25 mouse cellular contexts compared by ENCODE assay signal in genomic region chr1:21291394-21291793, GRCm38 (mm10). TPM values are rescaled to one million over a fixed set of nuclear protein-coding genes. Genes with fewer than 3 reads are reported as not detected.
DNase-seq lines count a peak whose midpoint lies in the region; ATAC-seq and TF ChIP-seq lines count a peak whose summit lies in the region.
"Had no signal": no experiment of that assay in that cellular context is flagged by ENCODE, and none has a peak within 500 bp of the region (broad histone marks: within the 10 kb centered on the region; RNA-seq: fewer than 3 reads in every experiment).

No protein-coding gene starts in this region.

- peak; percentile 62 for ATAC-seq in CD4-positive, CD25-positive, alpha-beta regulatory T cell, adult 4 months
- peak; percentile 63 for ATAC-seq in inflammation-experienced regulatory T-cells, adult 6 months
- ATAC-seq in lung, postnatal 0 days: no peak
- ATAC-seq: forebrain, embryonic 13.5 days; forebrain, embryonic 15.5 days; forebrain, postnatal 0 days had no signal

- no peak overlapping the region for H3K9ac ChIP-seq in lung, postnatal 0 days (replicated peaks; ENCODE audit: low read depth)
- H3K9ac ChIP-seq: embryonic facial prominence, embryonic 12.5 days; forebrain, embryonic 13.5 days; forebrain, embryonic 15.5 days; forebrain, postnatal 0 days had no signal

- DNase-seq in CD4-positive, CD25-positive, alpha-beta regulatory T cell, adult 2 months (ENCODE audit: low read depth, low spot score): peak; percentile 64
- DNase-seq in gastrocnemius, adult 18-20 months (ENCODE audit: low spot score): no peak
- DNase-seq in lung, postnatal 0 days (ENCODE audit: low spot score): no peak
- DNase-seq: adrenal gland, adult 8-10 months; adrenal gland, postnatal 14 days; adrenal gland, postnatal 36 days; cerebellum, adult 11-12 months; cerebellum, adult 2 months; cerebellum, adult 9-10 months; cerebellum, postnatal 10 days; cerebellum, postnatal 25 days; forebrain, postnatal 0 days had no signal

- no peak overlapping the region for H3K27ac ChIP-seq in lung, postnatal 0 days (ENCODE audit: low read length)
- H3K27ac ChIP-seq: embryonic facial prominence, embryonic 10.5 days; embryonic facial prominence, embryonic 12.5 days; forebrain, embryonic 13.5 days; forebrain, embryonic 15.5 days had no signal

- TF ChIP-seq CTCF in lung, postnatal 0 days (IDR thresholded peaks at IDR 0.05): no peak

- no peak overlapping the region for H3K4me3 ChIP-seq in lung, postnatal 0 days (ENCODE audit: low read depth, low read length)
- H3K4me3 ChIP-seq: embryonic facial prominence, embryonic 10.5 days; embryonic facial prominence, embryonic 12.5 days; forebrain, embryonic 13.5 days; forebrain, embryonic 15.5 days had no signal

- H3K4me2 ChIP-seq in lung, postnatal 0 days (replicated peaks; ENCODE audit: low read depth, low read length): no peak overlapping the region
- H3K4me2 ChIP-seq: embryonic facial prominence, embryonic 12.5 days; forebrain, embryonic 13.5 days; forebrain, embryonic 15.5 days had no signal

- H3K36me3 ChIP-seq in lung, postnatal 0 days (ENCODE audit: insufficient read depth, low read length): no peaks in the 10 kb centered on the region
- H3K36me3 ChIP-seq: embryonic facial prominence, embryonic 10.5 days; embryonic facial prominence, embryonic 12.5 days; forebrain, embryonic 15.5 days had no signal

- no peak for TF ChIP-seq EP300 in lung, postnatal 0 days (IDR thresholded peaks at IDR 0.05)

- no peaks in the 10 kb centered on the region for H3K27me3 ChIP-seq in lung, postnatal 0 days (replicated peaks; ENCODE audit: insufficient read depth, low read length)
- H3K27me3 ChIP-seq: embryonic facial prominence, embryonic 12.5 days; forebrain, embryonic 13.5 days; forebrain, embryonic 15.5 days had no signal

- 83% methylated on average over 4 of the region's 4 CpGs for WGBS in lung, postnatal 0 days

- no peaks in the 10 kb centered on the region for H3K4me1 ChIP-seq in lung, postnatal 0 days (ENCODE audit: insufficient read depth, low read depth, low read length)
- H3K4me1 ChIP-seq: embryonic facial prominence, embryonic 10.5 days; forebrain, embryonic 13.5 days; forebrain, embryonic 15.5 days had no signal

- H3K9me3 ChIP-seq in lung, postnatal 0 days (ENCODE audit: low read length): no peaks in the 10 kb centered on the region
- H3K9me3 ChIP-seq: embryonic facial prominence, embryonic 10.5 days; embryonic facial prominence, embryonic 12.5 days; forebrain, embryonic 13.5 days; forebrain, embryonic 15.5 days had no signal

RNA-seq across cellular contexts. Expression of gene Gsta3, which starts 51.0 kb away (rescaled TPM):
- polyA plus RNA-seq in CD4-positive, CD25-positive, alpha-beta regulatory T cell, adult 4 months (2017; shearing (Covaris generic)): 1 to 10 TPM; 3.3 to 3.8 TPM
- polyA plus RNA-seq in inflammation-experienced regulatory T-cells, adult 6 months (2017; shearing (Covaris generic)): 1 to 10 TPM; 1.7 to 2.9 (median 2.7) TPM
- 1 to 10 TPM in 1 of 2 experiments, under 1 TPM in 1; 0.55 to 2.0 TPM for total RNA-seq in gastrocnemius, adult 18-20 months (2021)
- polyA plus RNA-seq in lung, postnatal 0 days (2015; fragmentation: Nextera tagmentation; extraction: Ambion mirVana): 23.5 and 28.9 TPM in 2 replicates
- total RNA-seq: forebrain, postnatal 0 days had no signal
- polyA plus RNA-seq: C2C12 had no signal

RNA-seq across cellular contexts. Expression of gene Khdc1a, which starts 58.0 kb away (rescaled TPM):
- 1 to 10 TPM; 1.9 to 2.1 TPM for polyA plus RNA-seq in CD4-positive, CD25-positive, alpha-beta regulatory T cell, adult 4 months (2017; shearing (Covaris generic))
- 1 to 10 TPM in 1 of 3 experiments, under 1 TPM in 1, not detected in 1; 0.71 to 1.9 TPM for polyA plus RNA-seq in inflammation-experienced regulatory T-cells, adult 6 months (2017; shearing (Covaris generic))
- total RNA-seq in gastrocnemius, adult 18-20 months (2021): not detected
- not detected in 2 replicates for polyA plus RNA-seq in lung, postnatal 0 days (2015; fragmentation: Nextera tagmentation; extraction: Ambion mirVana)
- total RNA-seq: adrenal gland, adult 18-20 months; adrenal gland, adult 8-10 months; adrenal gland, postnatal 14 days; adrenal gland, postnatal 36 days; ES-E14; forebrain, postnatal 0 days had no signal
- polyA plus RNA-seq: C2C12; cerebellum, adult 2 months; cortical plate, adult 2 months; embryonic facial prominence, embryonic 10.5 days; embryonic facial prominence, embryonic 12.5 days; embryonic facial prominence, embryonic 14.5 days; forebrain, embryonic 11.5 days; forebrain, embryonic 13.5 days; forebrain, embryonic 15.5 days; forebrain, postnatal 0 days; frontal cortex, adult 2 months had no signal
